Mouse (Mus musculus) adrenal gland, adult 2 months (tissue): ENCODE results near the gene 1700019D03Rik. TPM values are rescaled to one million over a fixed set of nuclear protein-coding genes. Genes with fewer than 3 reads are reported as not detected.
"Not testable (repeated sequence)": the region's sequence is repeated elsewhere in the genome, so short reads cannot be mapped to it uniquely, and the experiment has no call there.

Experiments used
- DNase-seq: peaks from one replicate; pipeline ENCODE4 v3.0.0; 2021
- polyA plus RNA-seq: library from polyadenylated mRNA; depleted of rRNA; stranded (reverse); fragments of >200 nt; gene quantifications from 2 replicates; pipeline ENCODE4 v1.2.3, GENCODE M21; 2012; rRNA removed
- total RNA-seq, 2 experiments: library from RNA; stranded (reverse); gene quantifications; 2 replicates each; pipeline ENCODE4 v1.2.3; 2021

Gene 1700019D03Rik
- total and polyA plus RNA-seq, 3 experiments = 0.19 to 1.7 (median 1.1) TPM

DNA sequence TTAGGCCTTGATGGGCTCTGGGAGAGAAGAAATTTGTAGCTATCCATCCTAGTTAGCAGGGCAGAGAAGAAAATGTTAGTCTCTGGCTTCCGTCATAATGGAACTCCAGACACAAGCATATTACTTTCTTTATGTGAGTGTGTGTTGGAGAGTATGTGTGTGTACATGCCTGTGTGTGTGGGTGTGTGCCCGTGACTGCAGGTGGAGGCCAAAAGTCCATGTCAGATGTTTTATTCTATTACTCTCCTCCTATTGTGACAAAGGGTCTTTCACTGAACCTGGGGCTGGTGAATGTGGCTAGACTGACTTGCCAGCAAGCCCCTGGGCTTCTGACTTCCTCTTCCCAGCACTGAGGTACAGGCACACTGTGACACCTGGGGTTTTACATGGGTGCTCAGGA is 65.5 kb downstream of the 1700019D03Rik start:
- DNase-seq = no peak

DNA sequence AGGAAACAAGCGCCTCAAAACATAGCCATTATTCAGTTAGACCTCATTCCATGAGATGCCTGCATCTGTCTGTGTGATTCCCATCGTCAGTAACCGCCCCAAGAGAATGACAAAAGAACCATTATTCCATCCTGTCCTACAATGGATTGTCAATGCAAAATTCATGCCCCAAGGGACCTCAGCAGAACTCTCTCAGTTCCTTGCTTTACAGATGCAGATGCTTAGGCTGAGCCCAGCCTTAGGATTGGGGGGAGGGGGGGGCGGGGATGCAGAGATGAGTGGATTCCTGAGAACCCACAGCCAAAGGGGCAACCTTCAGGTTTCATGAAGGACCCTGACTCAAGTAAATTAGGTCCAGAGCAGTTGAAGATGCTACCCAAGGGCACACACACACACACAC is 66.4 kb downstream of the 1700019D03Rik start:
- DNase-seq = no peak

DNA sequence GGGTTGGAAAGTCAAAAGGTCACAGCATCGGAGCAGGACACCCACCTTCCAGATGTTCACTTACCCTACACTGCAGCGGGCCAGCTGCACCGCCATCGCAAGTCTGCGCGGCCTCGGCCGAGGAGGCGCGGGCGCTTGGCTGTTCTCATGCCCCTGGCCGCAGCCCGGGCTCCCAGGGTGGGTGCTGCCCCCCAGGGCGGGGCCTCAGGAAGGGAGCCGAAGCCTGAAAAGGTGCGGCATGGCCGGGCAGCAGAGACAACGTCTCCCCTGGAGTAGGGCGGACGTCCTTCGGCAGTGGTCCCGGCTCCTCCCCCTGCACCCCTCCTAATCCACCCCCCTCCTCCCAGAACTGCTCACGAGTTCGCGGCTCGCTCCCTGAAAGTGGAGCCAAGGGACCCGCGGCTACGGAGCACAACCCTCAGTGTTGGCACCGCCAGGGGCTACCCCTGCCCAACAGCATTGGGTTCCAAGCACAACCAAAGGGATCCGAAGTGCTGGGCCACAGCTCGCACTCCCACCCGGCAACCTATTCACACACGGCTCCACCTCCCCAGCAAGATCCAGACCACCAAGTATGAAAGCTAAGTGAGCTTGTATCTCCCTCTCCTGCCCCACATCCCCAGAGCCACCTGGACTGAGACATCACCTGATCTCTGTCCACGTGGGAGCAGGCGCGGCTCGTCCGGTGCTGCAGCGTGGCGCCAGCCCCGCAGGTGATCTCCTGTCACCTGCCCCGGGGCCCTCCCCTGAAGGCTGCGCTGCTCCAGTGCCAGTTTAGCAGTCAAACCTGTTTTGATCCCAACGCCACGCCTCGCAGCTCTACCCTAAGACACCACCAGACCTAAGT is 67.2 kb downstream of the 1700019D03Rik start:
- peak; percentile 11 for DNase-seq

DNA sequence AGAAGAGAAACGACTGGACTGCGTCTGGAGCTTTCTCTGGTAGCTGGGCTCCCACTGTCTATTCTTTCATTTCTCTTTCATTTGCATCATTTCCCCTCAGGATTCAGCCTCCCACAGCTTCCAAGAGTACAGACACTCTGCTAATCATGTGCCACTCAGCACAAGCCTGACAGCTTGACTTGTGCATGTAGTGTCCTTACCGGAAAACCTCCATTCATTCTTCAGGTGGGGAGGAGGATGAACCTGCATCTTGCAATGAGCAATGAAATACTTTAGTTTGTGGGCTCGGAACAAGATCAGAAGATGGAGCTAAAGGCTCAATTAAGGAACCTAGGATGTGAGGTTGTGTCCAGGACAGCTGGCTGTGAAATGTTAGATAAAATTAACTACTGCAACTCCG is 67.8 kb downstream of the 1700019D03Rik start:
- no peak for DNase-seq

DNA sequence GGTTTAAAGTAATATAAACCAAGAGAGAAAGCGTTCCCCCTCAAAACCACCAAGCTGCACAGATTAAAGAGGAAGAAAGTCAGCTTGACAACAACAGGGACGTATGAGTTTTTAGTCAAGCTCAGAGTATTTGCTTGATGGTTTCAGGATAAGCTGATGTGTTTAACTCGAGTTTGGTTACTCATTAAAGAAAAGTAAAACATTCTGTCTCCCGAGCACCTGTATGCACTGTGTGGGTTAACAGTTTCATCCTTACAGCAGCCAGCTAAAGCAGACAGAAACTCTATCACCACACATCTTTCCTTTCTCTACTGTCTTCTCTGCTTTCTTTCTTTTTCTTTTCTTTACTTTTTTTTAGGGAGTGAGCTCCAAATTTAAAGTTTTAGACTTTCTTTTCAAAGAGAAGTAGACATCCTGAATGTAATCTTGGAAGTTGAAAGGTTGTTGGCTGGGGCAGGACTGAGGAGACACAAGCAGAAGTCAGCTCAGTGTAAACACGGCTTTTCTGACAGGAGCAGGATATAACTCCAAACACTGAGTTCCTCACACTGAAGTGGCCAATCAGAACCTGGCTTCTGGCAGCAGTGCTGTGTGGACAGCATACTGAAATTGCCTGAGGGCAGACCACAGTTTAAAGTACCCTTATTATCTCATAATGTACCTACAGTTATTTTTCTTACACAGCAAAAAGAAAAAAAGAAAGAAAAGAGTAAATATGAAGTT is 68.7 kb downstream of the 1700019D03Rik start:
- no peak for DNase-seq

DNA sequence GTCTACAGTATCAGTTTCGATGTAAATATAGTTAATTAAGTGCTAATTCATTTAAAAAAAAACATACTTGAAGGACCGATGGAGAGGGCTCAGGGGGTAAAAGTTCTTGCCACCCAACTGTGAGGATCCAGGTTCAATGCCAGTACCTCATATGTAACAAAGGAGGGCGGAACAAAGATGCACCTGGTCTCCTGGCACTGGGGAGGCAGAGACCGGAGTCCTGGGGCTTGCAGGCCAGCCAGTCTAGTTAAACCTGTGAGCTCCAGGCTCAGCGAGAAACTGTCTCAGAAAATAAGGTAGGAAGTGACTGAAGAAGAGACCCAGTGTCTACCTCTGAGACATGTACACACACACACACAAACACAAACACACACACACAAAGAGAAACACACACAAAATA is 72.1 kb downstream of the 1700019D03Rik start:
- DNase-seq = no peak

DNA sequence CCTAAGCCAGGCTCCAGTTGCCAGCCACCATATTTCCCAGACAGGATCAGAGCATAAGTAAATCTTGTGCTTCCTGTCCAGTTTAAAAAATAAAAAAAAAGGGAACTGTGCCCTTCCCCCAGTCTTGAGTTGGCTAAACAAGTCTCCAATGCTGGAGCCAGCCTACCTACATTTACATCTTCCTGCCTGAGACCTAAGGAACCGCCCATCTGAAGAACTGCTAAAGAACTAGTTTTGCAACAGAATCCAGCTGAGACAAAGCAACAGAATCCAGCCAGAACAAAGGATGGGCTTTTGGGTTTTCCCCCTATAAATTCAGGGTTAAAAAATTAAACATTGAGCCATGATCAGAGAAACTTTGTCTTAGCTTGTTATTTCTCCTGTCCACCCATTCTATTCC is 81.0 kb downstream of the 1700019D03Rik start:
- DNase-seq = no peak

DNA sequence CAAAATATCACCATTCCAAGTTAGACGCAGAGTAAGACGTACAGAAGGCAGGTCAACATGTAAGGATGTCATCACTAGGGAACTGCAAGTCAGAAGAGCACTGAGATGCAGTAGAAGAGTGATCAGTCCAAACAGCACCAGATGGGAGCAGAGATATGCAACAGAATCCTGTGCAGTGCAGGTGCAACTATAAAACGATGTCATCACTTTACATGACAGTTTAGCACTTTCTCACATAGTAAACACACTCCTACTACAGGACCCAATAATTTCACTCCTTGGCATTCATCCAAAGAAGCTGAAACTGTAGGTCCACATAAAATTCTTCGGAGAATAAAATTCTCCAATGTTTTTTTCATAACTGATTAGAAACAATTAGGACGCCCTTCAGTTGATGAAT is 85.5 kb downstream of the 1700019D03Rik start:
- DNase-seq = no peak

DNA sequence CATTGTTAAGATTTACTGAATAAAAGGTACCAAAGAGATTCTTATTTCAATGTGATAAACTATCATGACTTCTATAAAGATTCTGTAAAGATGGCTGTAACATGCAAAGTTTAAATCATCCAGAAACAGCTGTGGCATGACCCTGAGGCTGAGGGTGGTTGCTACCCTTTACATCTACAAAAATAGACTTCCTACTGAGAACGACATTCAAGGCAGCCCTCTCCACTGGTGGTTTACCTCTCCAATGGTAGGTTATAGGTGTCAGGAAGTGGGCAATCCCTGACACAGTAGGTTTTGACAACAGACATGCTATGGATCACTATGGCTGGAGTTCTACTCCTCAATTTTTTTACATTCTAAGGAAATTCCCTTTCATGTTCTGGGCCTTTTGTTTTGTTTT is 95.5 kb downstream of the 1700019D03Rik start:
- not testable (repeated sequence) for DNase-seq

DNA sequence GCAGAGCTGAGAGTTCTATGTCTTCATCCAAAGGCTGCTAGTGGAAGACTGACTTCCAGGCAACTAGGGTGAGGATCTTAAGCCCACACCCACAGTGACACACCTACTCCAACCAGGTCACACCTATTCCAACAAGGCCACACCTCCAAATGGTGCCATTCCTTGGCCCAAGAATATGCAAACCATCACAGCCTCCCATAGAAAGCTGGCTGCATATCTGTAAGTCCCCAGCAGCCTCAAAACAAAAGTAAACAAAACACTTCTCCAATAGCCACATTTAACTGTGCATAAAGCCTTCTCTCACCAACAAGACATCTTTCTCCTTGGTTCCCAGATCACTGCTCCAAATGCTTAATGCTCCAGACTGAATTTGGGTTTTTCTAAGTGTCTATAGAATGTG is 101.1 kb downstream of the 1700019D03Rik start:
- DNase-seq = not testable (repeated sequence)

DNA sequence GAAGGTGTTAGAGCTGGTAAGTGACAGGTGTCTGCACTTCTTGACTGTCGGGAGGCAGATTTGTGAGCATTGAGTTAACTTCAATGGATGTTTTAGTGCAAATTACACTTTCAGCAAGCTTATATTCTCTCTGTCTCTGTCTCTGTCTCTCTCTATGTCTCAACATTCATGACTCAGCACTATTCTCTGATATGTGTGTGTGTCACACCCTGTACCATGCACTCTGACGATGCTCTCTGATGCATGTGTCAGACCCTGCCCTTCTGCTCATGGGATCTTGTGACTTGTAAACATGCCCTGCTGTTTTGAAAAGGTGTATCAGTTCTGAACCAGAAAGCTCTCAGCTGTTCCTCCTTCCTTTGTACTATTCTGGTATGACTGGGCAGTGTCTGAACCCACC is 103.3 kb downstream of the 1700019D03Rik start:
- DNase-seq = no peak

DNA sequence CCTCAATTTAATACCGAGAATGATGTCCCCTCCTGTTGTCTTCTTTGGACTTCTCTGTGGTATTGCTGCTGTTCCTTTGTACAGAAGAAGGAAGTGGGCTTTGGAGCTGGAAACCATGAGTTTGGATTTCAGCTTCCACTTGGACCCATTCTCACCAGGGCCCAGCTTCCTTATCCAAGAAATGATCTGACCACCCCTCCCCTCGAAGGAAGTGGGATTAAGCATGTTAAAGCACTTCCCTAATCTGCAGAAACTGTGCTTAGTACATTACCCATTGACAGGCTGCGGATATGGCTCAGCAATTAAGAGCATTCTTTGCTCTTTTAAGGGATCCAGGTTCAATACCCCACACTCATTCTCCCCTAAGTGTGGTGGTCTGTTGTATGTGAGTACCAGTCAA is 110.2 kb downstream of the 1700019D03Rik start:
- no peak for DNase-seq

DNA sequence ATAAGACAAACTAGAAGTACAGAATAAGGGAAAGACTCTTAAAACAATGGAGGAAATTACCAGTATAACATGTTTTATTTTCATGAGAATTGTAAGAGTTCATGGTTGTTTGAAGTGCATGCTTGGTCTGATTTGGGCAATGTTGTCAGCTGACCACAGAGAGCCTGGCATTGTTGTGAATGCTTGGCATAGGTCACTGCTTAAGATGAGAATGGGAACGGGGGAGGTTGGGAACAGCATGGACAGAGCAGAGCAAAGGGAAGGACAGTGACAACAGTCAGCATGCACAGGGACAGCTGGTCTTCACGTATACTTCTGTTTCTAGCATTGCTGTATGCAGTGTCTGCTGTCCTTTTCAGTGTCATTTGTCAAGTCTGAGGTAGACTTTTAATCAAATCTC is 135.8 kb downstream of the 1700019D03Rik start:
- no peak for DNase-seq

Other genes starting within 250 kb of the 1700019D03Rik start
- gene Inpp1, start 202.5 kb downstream of the 1700019D03Rik start, total RNA-seq = 10 to 100 TPM; 20.9 to 21.4 TPM
- 4.3 TPM in 2 replicates for gene Inpp1, start 202.5 kb downstream of the 1700019D03Rik start, polyA plus RNA-seq
- 10 to 100 TPM; 62.0 to 95.2 TPM for gene Hibch, start 175.2 kb downstream of the 1700019D03Rik start, total RNA-seq
- 37.3 and 50.8 TPM in 2 replicates for gene Hibch, start 175.2 kb downstream of the 1700019D03Rik start, polyA plus RNA-seq
- not detected for gene Mstn, start 41.5 kb upstream of the 1700019D03Rik start, total RNA-seq
- not detected in 2 replicates for gene Mstn, start 41.5 kb upstream of the 1700019D03Rik start, polyA plus RNA-seq
- not detected for gene 1700019A02Rik, start 167.5 kb upstream of the 1700019D03Rik start, total RNA-seq
- not detected in 2 replicates for gene 1700019A02Rik, start 167.5 kb upstream of the 1700019D03Rik start, polyA plus RNA-seq